Mouse (Mus musculus) embryonic facial prominence, embryonic 11.5 days (tissue): ENCODE data around the gene Lrp10. TPM values are rescaled to one million over a fixed set of nuclear protein-coding genes. Genes with fewer than 3 reads are reported as not detected.

Experiments
- ATAC-seq: fragments of 200-750 bp; cut with Nextera tagmentation; replicated peaks from 2 replicates; pipeline ENCODE4 v1.8.0; 2017; ENCODE audit warnings: low read depth; ENCODE audit not compliant: insufficient number of reproducible peaks, low FRiP score, low TSS enrichment
- DNase-seq: peaks from one replicate; pipeline ENCODE4 v3.0.0-alpha.2; 2015; ENCODE audit warnings: low spot score
- H3K27ac ChIP-seq: fragments of 300-500 bp; sonication (generic); replicated peaks from 2 replicates; pipeline ENCODE4 v1.5.1; 2014; ENCODE audit warnings: mild to moderate bottlenecking, low read depth, low read length, control low read depth
- H3K27me3 ChIP-seq: fragments of 300-500 bp; sonication (generic); 2 replicates; pipeline ENCODE4 v1.6.1; 2014; ENCODE audit warnings: mild to moderate bottlenecking, low read length, moderate library complexity, mixed read lengths; ENCODE audit not compliant: control insufficient read depth, insufficient read depth
- H3K36me3 ChIP-seq: fragments of 300-500 bp; sonication (generic); replicated peaks from 2 replicates; pipeline ENCODE4 v1.6.1; 2014; ENCODE audit warnings: low read depth, mild to moderate bottlenecking, low read length, moderate library complexity, mixed read lengths; ENCODE audit not compliant: control insufficient read depth, insufficient read depth
- H3K4me1 ChIP-seq: fragments of 300-500 bp; sonication (generic); 2 replicates; pipeline ENCODE4 v1.6.1; 2014; ENCODE audit warnings: low read length, mixed read lengths; ENCODE audit not compliant: control insufficient read depth, insufficient read depth
- H3K4me2 ChIP-seq: fragments of 300-500 bp; sonication (generic); 2 replicates; pipeline ENCODE4 v1.6.1; 2014; ENCODE audit warnings: low read depth, mild to moderate bottlenecking, control low read depth, low read length, moderate library complexity
- H3K4me3 ChIP-seq: fragments of 300-500 bp; sonication (generic); 2 replicates; pipeline ENCODE4 v1.5.1; 2014; ENCODE audit warnings: low read depth, low read length, control low read depth
- H3K9ac ChIP-seq: fragments of 300-500 bp; sonication (generic); replicated peaks from 2 replicates; pipeline ENCODE4 v1.6.1; 2014; ENCODE audit warnings: mild to moderate bottlenecking, control low read depth, low read length
- H3K9me3 ChIP-seq: fragments of 300-500 bp; sonication (generic); replicated peaks from 2 replicates; pipeline ENCODE4 v1.6.1; 2016; ENCODE audit warnings: mild to moderate bottlenecking, low read length, inconsistent platforms, mixed read lengths; ENCODE audit not compliant: control insufficient read depth
- WGBS: fragments of 180-500 bp; shearing (Covaris S2); extraction: QIAGEN DNeasy Blood & Tissue Kit; methylation state at CpG from one replicate; pipeline ENCODE4 v1.1.7; 2014; 5-methylcytosine and 5-hydroxymethylcytosine counted together
- polyA plus RNA-seq: library from polyadenylated mRNA; unstranded; fragments of >200 nt; fragmentation: Nextera tagmentation; extraction: Ambion mirVana; gene quantifications from 2 replicates; pipeline ENCODE4 v1.2.1, GENCODE M21; 2014

The Lrp10 gene
- polyA plus RNA-seq, 1 experiment from 2014 or later, result 13.9 TPM

DNA sequence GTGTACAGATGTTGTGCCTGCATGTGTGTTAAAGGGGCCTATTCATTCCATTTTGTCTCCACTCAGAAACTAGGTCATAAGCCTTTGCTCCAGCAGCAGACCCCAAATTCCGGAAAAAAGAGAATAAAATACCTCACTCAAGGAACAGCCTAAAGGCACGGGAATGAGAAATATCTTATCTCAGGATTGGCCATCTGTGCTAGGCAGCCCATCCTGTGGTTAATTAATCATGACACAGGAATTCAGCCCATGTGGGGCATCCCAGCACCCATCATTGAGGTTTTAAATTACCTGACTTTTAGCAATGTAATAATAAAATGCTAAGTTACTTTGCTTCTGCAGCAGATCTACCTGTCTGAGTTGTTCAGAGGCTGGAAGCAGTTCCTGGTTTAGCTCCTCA lies 37.4 kb downstream of the Lrp10 start:
- DNase-seq (no peak), ATAC-seq (no peak)
- Histone ChIP-seq H3K9me3 (no peaks in the 10 kb centered on the region), H3K4me1 (no peaks in the 10 kb centered on the region), H3K27ac (no peak overlapping the region), H3K4me2 (no peak overlapping the region), H3K27me3 (no peaks in the 10 kb centered on the region), H3K9ac (no peak overlapping the region), H3K4me3 (no peak overlapping the region), H3K36me3 (no peaks in the 10 kb centered on the region)
- WGBS, result 45% methylated on average over 2 of the region's 2 CpGs

DNA sequence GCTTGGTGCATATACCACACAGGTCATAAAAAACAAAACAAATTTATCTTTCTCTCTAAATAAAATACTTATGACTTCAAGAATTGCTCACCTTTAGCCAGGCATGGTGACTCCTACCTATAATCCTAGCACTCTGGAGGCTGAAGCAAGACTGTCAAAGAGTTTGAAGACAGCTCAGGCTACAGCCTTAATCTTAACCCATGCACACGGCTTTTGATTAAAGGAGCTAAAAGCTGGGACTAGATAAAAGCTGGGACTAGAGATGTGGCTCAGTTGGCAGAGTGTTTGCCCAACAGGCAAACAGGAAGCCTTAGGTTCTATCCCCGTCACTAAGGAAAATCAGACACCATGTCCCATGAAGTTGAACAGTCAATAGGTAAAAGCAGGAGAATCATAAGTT lies 39.2 kb downstream of the Lrp10 start:
- whole genome bisulfite sequencing, result 82% methylated on average over 2 of the region's 2 CpGs

DNA sequence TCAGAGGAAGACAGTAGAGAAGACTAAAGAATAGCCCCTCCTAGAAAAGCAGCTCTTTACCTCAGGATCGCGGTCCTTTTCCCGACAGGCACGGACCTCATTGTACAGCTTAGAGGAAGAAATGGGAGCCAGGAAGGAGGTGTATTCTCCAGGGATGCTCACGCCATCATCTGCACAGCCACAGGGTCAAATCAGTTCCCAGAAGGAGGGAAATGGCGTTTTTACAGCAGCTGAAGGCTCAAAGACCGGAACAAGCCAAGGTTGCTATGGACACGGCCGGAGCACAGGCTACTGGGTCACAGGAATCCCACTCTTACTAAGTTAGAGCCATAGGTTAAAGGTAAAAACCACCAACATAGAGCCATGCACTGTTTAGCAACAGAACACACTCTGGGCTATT lies 45.8 kb downstream of the Lrp10 start:
- H3K9ac ChIP-seq, result no peak overlapping the region
- H3K4me1 ChIP-seq, result no peaks in the 10 kb centered on the region
- no peak overlapping the region for H3K4me3 ChIP-seq
- no peaks in the 10 kb centered on the region for H3K27me3 ChIP-seq
- H3K36me3 ChIP-seq, result peaks cover 50% of the 10 kb centered on the region
- ATAC-seq, result no peak
- WGBS, result 88% methylated on average over 9 of the region's 9 CpGs
- H3K4me2 ChIP-seq, result no peak overlapping the region
- H3K9me3 ChIP-seq, result no peaks in the 10 kb centered on the region
- no peak for DNase-seq
- no peak overlapping the region for H3K27ac ChIP-seq

More for the DNA sequence above, 39.2 kb downstream of the Lrp10 start:
- H3K4me2 ChIP-seq, result no peak overlapping the region
- H3K4me1 ChIP-seq, result no peaks in the 10 kb centered on the region
- DNase-seq (no peak), ATAC-seq (no peak)
- no peaks in the 10 kb centered on the region for H3K9me3 ChIP-seq
- H3K4me3 ChIP-seq, result no peak overlapping the region
- H3K27ac ChIP-seq, result no peak overlapping the region
- peaks cover 8% of the 10 kb centered on the region for H3K36me3 ChIP-seq
- no peak overlapping the region for H3K9ac ChIP-seq
- H3K27me3 ChIP-seq, result no peaks in the 10 kb centered on the region

DNA sequence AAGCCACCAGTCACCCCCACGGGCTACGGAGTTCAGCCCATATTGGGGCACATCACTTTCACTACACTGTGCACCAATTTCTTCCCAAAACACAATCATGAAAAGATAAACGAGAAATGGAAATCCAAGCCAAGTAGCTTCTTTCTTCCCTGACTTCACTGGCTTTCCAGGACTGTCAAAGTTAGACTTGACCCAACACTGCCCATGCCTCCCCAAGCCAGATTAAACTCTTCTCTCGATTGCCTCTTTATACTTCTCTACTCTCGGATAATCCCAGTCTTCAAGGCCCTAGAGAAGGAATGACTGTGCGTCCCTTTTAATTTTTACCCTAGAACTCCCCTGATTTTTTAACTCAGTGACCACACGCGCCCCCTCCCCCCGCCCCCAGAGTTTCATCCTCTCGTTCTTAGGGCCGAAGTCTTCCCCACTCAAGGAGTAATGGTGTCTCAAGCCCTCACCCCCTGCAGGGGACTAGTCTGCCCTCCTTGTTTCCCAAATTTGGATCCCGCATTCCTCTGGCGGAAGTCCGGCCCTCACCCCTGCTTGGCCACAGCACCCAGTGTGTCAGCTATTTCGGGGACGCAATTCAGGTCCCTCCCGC lies 52.9 kb downstream of the Lrp10 start:
- H3K4me2 ChIP-seq, result peak overlapping the region; percentile 64
- H3K4me1 ChIP-seq, result no peaks in the 10 kb centered on the region
- ATAC-seq (peak; percentile 70; the same call in 1 of the 2 replicates), DNase-seq (no peak)
- no peaks in the 10 kb centered on the region for H3K9me3 ChIP-seq
- H3K27ac ChIP-seq, result 0 out of 2 replicates have a peak overlapping the region, but pooled peaks have one; percentile 28
- 6% methylated on average over 17 of the region's 17 CpGs for WGBS
- H3K9ac ChIP-seq, result peak overlapping the region; percentile 76
- H3K36me3 ChIP-seq, result peaks cover 25% of the 10 kb centered on the region
- H3K27me3 ChIP-seq, result no peaks in the 10 kb centered on the region
- peak overlapping the region; percentile 72 for H3K4me3 ChIP-seq

Other genes with a start within 250 kb of the Lrp10 start
- gene Dad1, start 210.0 kb upstream of the Lrp10 start, polyA plus RNA-seq, result 256 and 271 TPM in 2 replicates
- gene Abhd4, start 209.9 kb upstream of the Lrp10 start, polyA plus RNA-seq, result 44.3 and 47.4 TPM in 2 replicates
- not detected in 2 replicates for gene Olfr49, start 179.2 kb upstream of the Lrp10 start, polyA plus RNA-seq
- gene Oxa1l, start 103.3 kb upstream of the Lrp10 start, polyA plus RNA-seq, result 46.2 and 49.9 TPM in 2 replicates
- 2.9 and 4.6 TPM in 2 replicates for gene Slc7a7, start 46.4 kb upstream of the Lrp10 start, polyA plus RNA-seq
- gene Mrpl52, start 37.2 kb upstream of the Lrp10 start, polyA plus RNA-seq, result 214 and 235 TPM in 2 replicates
- 91.1 and 93.2 TPM in 2 replicates for gene Mmp14, start 32.5 kb upstream of the Lrp10 start, polyA plus RNA-seq
- 6.5 and 8.0 TPM in 2 replicates for gene Rem2, start 12.0 kb downstream of the Lrp10 start, polyA plus RNA-seq
- gene Prmt5, start 53.4 kb downstream of the Lrp10 start, polyA plus RNA-seq, result 118 and 121 TPM in 2 replicates
- gene Haus4, start 90.5 kb downstream of the Lrp10 start, polyA plus RNA-seq, result 43.4 and 50.2 TPM in 2 replicates
- gene Ajuba, start 113.4 kb downstream of the Lrp10 start, polyA plus RNA-seq, result 28.4 and 31.5 TPM in 2 replicates
- gene 4931414P19Rik, start 141.9 kb downstream of the Lrp10 start, polyA plus RNA-seq, result 5.1 and 7.7 TPM in 2 replicates
- gene Psmb5, start 153.9 kb downstream of the Lrp10 start, polyA plus RNA-seq, result 404 and 462 TPM in 2 replicates
- not detected in 2 replicates for gene Psmb11, start 157.3 kb downstream of the Lrp10 start, polyA plus RNA-seq
- not detected in 2 replicates for gene Gm17606, start 176.8 kb downstream of the Lrp10 start, polyA plus RNA-seq
- gene Cdh24, start 177.2 kb downstream of the Lrp10 start, polyA plus RNA-seq, result 6.2 and 6.3 TPM in 2 replicates
- 109 and 110 TPM in 2 replicates for gene 1700123O20Rik, start 222.1 kb downstream of the Lrp10 start, polyA plus RNA-seq
- gene Acin1, start 222.8 kb downstream of the Lrp10 start, polyA plus RNA-seq, result 122 and 141 TPM in 2 replicates
- gene Gm29776, start 234.7 kb downstream of the Lrp10 start, polyA plus RNA-seq, result 0.11 and 0.17 TPM in 2 replicates
- gene Cebpe, start 248.0 kb downstream of the Lrp10 start, polyA plus RNA-seq, result 0.17 TPM in 2 replicates